Mouse (Mus musculus) cortical plate, adult 2 months (tissue): Measurements from ENCODE around the gene Wdr44. TPM values are rescaled to one million over a fixed set of nuclear protein-coding genes. Genes with fewer than 3 reads are reported as not detected.
"Not testable (repeated sequence)": the region's sequence is repeated elsewhere in the genome, so short reads cannot be mapped to it uniquely, and the experiment has no call there.

Experiments used
- H3K27ac ChIP-seq: fragments of 200-500 bp; 2 replicates; pipeline ENCODE4 v1.5.1; 2012; ENCODE audit warnings: low read length, control low read depth, inconsistent platforms; ENCODE audit not compliant: insufficient read depth
- H3K4me1 ChIP-seq: fragments of 200-500 bp; 2 replicates; pipeline ENCODE4 v1.6.1; 2011; ENCODE audit warnings: low read length; ENCODE audit not compliant: control insufficient read depth, insufficient read depth
- H3K4me3 ChIP-seq: fragments of 200-500 bp; 2 replicates; pipeline ENCODE4 v1.5.1; 2011; ENCODE audit warnings: mild to moderate bottlenecking, low read length, control low read depth; ENCODE audit not compliant: insufficient read depth
- CTCF ChIP-seq: fragments of 200-500 bp; IDR thresholded peaks from 2 replicates; pipeline ENCODE4 v1.5.1; 2011; ENCODE audit warnings: mild to moderate bottlenecking, control low read depth, low read length; ENCODE audit not compliant: insufficient read depth; ENCODE audit errors: extremely low read depth
- POLR2A ChIP-seq: fragments of 200-500 bp; IDR thresholded peaks from 2 replicates; pipeline ENCODE4 v1.6.1; 2011; ENCODE audit warnings: mild to moderate bottlenecking, low read length, control low read depth; ENCODE audit not compliant: insufficient read depth; ENCODE audit errors: extremely low read depth
- polyA plus RNA-seq: library from polyadenylated mRNA; depleted of rRNA; stranded (reverse); fragments of >200 nt; gene quantifications from 2 replicates; pipeline ENCODE4 v1.2.3, GENCODE M21; 2012

Wdr44 gene
- polyA plus RNA-seq, 1 experiment = 7.4 TPM

DNA sequence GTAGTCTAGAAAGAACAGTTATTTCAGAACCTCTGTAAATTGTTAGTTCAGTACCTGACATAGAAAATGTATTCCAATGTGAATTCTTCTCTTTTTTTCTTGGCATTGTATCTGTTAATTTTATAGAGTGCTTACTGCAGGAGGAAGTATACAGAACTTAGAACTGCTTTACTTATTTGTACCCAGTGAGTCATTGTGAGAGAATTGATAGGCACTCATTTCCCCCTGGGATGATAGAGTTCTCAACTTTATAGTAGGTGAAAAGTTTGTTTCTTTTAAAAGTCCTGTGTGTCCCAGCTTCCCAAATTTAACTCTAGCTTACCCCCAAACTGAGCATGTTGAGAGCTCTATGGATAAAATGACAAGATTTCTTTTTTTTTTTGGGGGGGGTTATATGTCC, 2.3 kb downstream of the Wdr44 start:
- TF ChIP-seq CTCF (no peak), POLR2A (no peak)
- Histone ChIP-seq H3K4me1 (no peaks in the 10 kb centered on the region), H3K4me3 (no peak overlapping the region), H3K27ac (no peak overlapping the region)

GRCm38 (mm10) chrX:23697346-23697745, 4.5 kb downstream of the Wdr44 start:
- Histone ChIP-seq H3K27ac (no peak overlapping the region), H3K4me1 (no peaks in the 10 kb centered on the region), H3K4me3 (no peak overlapping the region)
- no peak for TF ChIP-seq CTCF
- TF ChIP-seq POLR2A = no peak

DNA sequence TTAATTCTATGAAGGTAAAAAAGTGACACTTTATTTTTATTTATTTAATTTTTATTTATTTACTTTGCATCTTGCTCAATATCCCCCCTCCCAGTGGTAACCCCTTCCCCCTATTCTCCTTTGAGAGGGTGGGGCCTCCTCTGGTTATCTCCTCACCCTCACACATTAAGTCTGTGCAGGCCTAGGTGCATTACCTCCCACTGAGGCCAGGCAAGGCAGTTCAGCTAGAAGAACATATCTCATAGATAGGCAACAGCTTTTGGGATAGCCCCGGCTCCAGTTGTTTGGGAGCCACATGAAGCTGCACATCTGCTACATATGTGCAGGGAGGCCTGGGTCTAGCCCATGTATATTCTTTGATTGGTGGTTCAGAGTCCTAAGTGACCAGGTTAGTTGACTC, 6.2 kb downstream of the Wdr44 start:
- no peaks in the 10 kb centered on the region for H3K4me1 ChIP-seq
- H3K27ac ChIP-seq = no peak overlapping the region
- no peak overlapping the region for H3K4me3 ChIP-seq
- TF ChIP-seq POLR2A = no peak
- no peak for TF ChIP-seq CTCF

GRCm38 (mm10) chrX:23717247-23717646, 24.4 kb downstream of the Wdr44 start:
- no peak overlapping the region for H3K4me3 ChIP-seq
- TF ChIP-seq CTCF = no peak
- H3K4me1 ChIP-seq = no peaks in the 10 kb centered on the region
- no peak overlapping the region for H3K27ac ChIP-seq

DNA sequence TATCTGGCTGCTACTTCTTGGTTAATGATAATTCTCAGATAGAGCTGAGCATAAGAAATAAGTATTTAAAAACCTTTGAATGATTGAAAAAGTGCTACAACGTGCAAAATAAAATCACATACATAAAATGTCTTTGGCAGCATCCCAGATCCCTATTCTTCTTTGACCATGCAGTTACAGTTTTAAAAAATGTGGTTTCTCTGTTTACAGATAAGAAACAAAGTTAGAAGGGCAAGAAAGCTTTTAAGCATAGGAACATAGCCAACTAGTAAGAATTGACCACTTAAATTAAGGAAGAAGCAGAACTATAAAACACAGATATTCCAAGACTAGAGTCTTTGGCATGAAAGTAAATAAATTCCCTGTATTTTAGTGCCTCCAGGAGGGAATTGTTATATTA, 34.6 kb downstream of the Wdr44 start:
- no peaks in the 10 kb centered on the region for H3K4me1 ChIP-seq
- TF ChIP-seq CTCF = no peak
- TF ChIP-seq POLR2A = no peak
- H3K4me3 ChIP-seq = no peak overlapping the region
- no peak overlapping the region for H3K27ac ChIP-seq

- H3K27ac ChIP-seq = no peak overlapping the region
- no peaks in the 10 kb centered on the region for H3K4me1 ChIP-seq
- TF ChIP-seq POLR2A (no peak), CTCF (no peak)
- no peak overlapping the region for H3K4me3 ChIP-seq
Observed at GRCm38 (mm10) chrX:23754671-23755070, 61.8 kb downstream of the Wdr44 start.

GRCm38 (mm10) chrX:23767849-23768248, 75.0 kb downstream of the Wdr44 start:
- TF ChIP-seq POLR2A (no peak), CTCF (no peak)
- H3K4me1 ChIP-seq = no peaks in the 10 kb centered on the region
- no peak overlapping the region for H3K27ac ChIP-seq
- H3K4me3 ChIP-seq = no peak overlapping the region

- no peak overlapping the region for H3K27ac ChIP-seq
- H3K4me1 ChIP-seq = no peaks in the 10 kb centered on the region
- TF ChIP-seq CTCF (no peak), POLR2A (no peak)
- no peak overlapping the region for H3K4me3 ChIP-seq
Observed at GRCm38 (mm10) chrX:23807125-23807524, 114.3 kb downstream of the Wdr44 start.

DNA sequence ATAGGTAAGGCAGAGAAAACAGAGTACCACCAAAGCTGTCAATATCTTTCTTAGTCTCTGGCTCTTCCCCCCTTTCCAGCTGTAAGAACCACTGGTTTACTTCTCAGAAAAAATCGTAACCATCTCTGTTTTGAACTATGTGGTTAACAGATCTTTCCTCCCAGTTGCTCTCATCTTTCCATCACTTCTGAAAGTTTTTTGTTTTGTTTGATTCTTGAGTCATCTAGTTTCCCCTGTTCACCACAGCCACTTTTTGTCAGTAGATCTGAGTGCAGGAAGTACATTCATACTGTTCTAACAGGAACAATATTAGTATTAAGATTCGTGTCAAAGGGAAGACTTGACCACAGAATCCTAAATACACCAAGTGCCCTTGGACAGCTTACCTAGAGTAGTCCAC, 117.5 kb downstream of the Wdr44 start:
- Histone ChIP-seq H3K4me1 (no peaks in the 10 kb centered on the region), H3K4me3 (no peak overlapping the region), H3K27ac (no peak overlapping the region)
- no peak for TF ChIP-seq POLR2A
- no peak for TF ChIP-seq CTCF

DNA sequence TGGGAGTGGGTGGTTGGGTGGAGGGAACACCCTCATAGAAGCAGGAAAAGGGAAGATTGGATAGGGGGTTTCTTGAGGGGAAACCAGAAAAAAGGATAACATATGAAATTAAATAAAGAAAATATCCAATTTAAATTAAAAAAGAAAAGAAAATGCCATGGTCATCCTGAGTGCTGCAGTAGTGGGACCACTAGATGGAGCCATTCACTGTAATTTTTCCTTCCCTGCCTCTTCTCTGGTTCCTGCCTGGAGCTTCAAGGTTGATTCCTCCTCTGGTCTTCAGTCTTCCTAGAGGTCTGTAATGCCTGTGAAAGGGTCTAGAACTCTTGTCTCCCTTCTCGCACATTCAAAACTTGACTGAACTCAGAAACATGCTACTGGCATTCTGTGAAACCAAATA, 120.4 kb downstream of the Wdr44 start:
- H3K4me1 ChIP-seq, H3K27ac ChIP-seq, H3K4me3 ChIP-seq: not testable (repeated sequence)

- H3K4me3 ChIP-seq, H3K4me1 ChIP-seq, H3K27ac ChIP-seq: not testable (repeated sequence)
Observed at GRCm38 (mm10) chrX:23822885-23823284, 130.0 kb downstream of the Wdr44 start.
